Mouse (Mus musculus) layer of hippocampus, postnatal 36 days (tissue): ENCODE results near the gene 4930402F06Rik. TPM values are rescaled to one million over a fixed set of nuclear protein-coding genes. Genes with fewer than 3 reads are reported as not detected.

Experiments
- DNase-seq, 2 experiments: peaks; one replicate each; pipeline ENCODE4 v3.0.0; 2022
- total RNA-seq, 2 experiments: library from RNA; stranded (reverse); gene quantifications; 2 replicates each; pipeline ENCODE4 v1.2.3; 2021

4930402F06Rik gene
- total RNA-seq, 2 experiments from 2014 or later = not detected

DNA sequence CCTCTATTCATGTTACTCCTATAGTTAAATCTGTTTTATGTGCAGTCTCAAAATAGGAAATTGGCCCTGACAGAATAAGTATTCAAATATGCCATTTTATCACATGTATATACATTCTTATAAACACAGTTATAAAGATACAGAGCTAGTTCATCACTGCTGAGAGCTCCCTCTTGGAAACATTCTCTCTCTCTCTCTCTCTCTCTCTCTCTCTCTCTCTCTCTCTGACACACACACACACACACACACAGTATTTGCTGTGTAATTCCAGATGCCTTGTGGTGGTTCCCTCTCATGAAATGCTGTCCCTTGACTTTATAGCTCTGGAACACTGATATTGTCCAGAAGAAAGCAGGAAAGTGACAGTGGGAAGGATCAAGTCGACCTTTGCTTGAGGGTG, 58.9 kb downstream of the 4930402F06Rik start:
- DNase-seq = no peak

DNA sequence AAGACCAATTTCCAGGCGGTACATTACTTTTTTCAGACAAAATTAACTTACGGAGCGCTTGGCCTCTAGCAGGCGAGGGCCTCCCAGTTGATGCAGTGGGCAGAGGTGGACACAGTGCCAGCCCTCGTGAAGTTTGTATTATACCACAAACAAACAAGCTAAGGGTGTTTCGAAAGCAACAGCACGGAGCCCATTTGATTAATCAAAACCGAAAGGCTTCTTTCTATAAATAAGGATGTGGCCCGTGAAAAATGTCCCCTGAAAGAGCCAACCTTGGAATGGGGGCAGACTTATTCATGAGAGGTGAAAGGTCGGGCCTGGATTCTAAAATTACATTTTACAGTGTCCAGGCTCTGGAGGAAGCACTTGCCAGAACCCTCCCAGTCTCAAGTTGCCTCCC, 59.6 kb downstream of the 4930402F06Rik start:
- DNase-seq = no peak

GRCm38 (mm10) chr2:35336388-35337280, 60.3 kb downstream of the 4930402F06Rik start, which contains the start of gene Stom:
Gene Stom, minus strand, starts transcription at chr2:35336976.
- DNase-seq = peak; percentile 96

GRCm38 (mm10) chr2:35335620-35336019, 61.4 kb downstream of the 4930402F06Rik start:
- no peak for DNase-seq

DNA sequence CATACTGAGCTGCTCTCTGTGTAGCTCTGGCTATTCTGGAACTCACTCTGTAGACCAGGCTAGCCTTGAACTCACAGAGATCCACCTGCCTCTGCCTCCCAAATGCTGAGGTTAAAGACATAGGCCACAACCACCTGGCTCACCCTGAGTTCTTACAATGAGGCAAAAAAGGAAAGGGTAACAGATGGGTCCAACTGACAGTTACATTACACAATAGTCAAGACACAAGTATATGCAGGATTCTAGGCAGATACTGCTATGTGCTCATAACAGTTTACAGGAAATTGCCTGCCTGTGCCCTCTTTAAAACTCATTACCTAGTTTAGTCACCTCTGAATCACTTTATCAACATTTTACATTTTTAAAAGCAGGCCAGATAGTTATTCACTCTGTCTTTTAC, 63.3 kb downstream of the 4930402F06Rik start:
- DNase-seq = no peak

DNA sequence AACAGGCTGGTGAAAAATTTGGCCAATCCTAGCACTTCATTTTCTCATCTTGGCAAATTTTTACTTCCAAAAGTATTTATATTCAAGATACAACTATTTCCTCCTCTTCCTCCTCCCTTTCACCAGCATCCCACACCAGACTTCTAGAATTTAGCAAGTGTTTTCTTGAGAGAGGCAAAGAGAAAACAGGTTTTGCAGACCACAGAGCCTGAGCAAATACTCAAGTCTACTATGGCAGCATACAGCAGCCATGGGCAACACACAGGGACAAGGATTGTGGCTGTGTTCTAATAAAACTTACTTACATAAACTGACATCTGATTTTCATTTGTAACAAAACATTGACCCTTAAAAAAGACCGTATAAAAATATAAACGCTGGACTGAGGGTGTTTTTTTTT, 65.8 kb downstream of the 4930402F06Rik start:
- DNase-seq = no peak

- no peak for DNase-seq
Observed at GRCm38 (mm10) chr2:35329061-35329460, 67.9 kb downstream of the 4930402F06Rik start.

DNA sequence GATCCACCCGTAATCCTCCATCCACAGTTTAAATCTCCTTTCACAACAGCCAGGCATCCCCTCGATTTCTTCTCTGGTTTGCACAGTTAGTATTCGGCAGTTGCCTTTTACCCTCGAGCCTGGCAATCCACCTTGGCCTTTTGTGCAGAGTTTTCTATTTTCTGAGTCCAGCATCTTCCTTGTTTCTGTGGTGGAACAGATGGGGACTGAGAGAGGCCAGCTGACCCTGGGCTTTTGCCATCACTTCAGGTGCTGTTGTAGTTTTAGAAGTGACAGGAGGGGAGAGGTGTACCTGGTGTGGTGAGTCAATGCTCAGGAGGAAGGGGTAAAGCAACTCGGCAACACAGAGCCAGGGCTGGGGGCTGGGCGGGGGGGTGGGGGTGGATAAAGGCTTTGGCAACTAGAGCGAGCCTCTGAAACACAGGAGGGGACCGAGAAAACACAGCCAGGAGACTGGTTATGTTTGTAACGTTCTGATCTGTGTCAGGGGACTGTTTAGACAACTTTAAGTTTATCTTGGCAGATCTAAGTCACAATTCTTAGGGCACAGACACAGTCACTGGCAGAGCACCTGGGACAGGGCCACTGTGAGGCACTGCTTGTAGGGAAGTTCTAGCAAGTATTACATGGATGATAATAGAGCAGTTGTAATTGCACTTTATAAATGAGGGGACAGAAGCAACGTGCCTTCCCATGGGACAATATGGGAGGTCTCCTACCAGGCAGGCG, 68.7 kb downstream of the 4930402F06Rik start:
- no peak for DNase-seq

GRCm38 (mm10) chr2:35327583-35327982, 69.4 kb downstream of the 4930402F06Rik start:
- DNase-seq = no peak

DNA sequence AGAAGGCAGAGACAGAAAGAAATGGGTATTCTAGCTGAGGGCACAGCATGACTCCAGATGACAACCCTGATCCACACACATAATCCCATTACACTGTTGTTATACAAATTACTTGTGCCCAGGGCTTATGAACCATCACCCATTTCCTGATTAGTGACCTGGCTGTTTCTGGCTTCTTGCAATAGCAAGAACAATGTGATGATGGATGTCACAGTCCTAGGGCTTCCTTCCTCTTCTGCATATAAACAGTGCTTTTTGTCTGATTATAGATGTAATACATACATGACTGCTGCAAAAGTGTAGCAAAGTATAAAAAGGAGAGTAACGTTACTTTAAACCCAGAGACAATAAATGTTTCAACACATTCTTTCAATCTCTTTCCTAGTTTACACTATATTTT, 70.0 kb downstream of the 4930402F06Rik start:
- DNase-seq = no peak

- DNase-seq = no peak
Observed at GRCm38 (mm10) chr2:35325930-35326329, 71.0 kb downstream of the 4930402F06Rik start.

Other genes starting within 250 kb of the 4930402F06Rik start
- gene Rab14, start 196.1 kb downstream of the 4930402F06Rik start, total RNA-seq = 100 to 1,000 TPM; 234 to 236 TPM
- 10 to 100 TPM; 73.3 to 75.0 TPM for gene Gsn, start 140.8 kb downstream of the 4930402F06Rik start, total RNA-seq
- 1 to 10 TPM; 8.6 to 8.7 TPM for gene Stom, start 60.2 kb downstream of the 4930402F06Rik start, total RNA-seq
- not detected for gene 4930568D16Rik, start 29.4 kb downstream of the 4930402F06Rik start, total RNA-seq
- 1 to 10 TPM; 1.7 to 2.6 TPM for gene Ggta1, start 66.1 kb upstream of the 4930402F06Rik start, total RNA-seq
- gene Dab2ip, start 161.1 kb upstream of the 4930402F06Rik start, total RNA-seq = 100 to 1,000 TPM; 102 to 108 TPM